Mouse (Mus musculus): ENCODE measurements around the gene Ptprt. TPM values are rescaled to one million over a fixed set of nuclear protein-coding genes. Genes with fewer than 3 reads are reported as not detected.
A peak's percentile ranks its signal among the peaks of the same experiment; 100 is the strongest.

Ptprt gene
- polyA plus RNA-seq, 1 experiment, result 0.39 TPM

GRCm38 (mm10) chr2:161668302-161668986, 992.5 kb downstream of the Ptprt start:
- H3K27ac ChIP-seq (ENCODE audit: insufficient read depth, low read depth, low read length), result no peak overlapping the region
- H3K4me1 ChIP-seq (ENCODE audit: control insufficient read depth, insufficient read depth, insufficient read length, low read length), result no peaks in the 10 kb centered on the region
- TF ChIP-seq POLR2A (IDR thresholded peaks at IDR 0.05; ENCODE audit: low read depth, low read length), result no peak
- no peak for TF ChIP-seq CTCF (IDR thresholded peaks at IDR 0.05; ENCODE audit: extremely low read depth, insufficient read length, insufficient replicate concordance, low read depth, low read length)
- no peaks in the 10 kb centered on the region for H3K36me3 ChIP-seq (ENCODE audit: control insufficient read depth, insufficient read depth, low read length)
- WGBS, result 81% methylated on average over 12 of the region's 12 CpGs
- H3K27me3 ChIP-seq (ENCODE audit: control insufficient read depth, insufficient read depth, low read length), result no peaks in the 10 kb centered on the region
- H3K4me3 ChIP-seq (ENCODE audit: low read depth, low read length), result no peak overlapping the region

DNA sequence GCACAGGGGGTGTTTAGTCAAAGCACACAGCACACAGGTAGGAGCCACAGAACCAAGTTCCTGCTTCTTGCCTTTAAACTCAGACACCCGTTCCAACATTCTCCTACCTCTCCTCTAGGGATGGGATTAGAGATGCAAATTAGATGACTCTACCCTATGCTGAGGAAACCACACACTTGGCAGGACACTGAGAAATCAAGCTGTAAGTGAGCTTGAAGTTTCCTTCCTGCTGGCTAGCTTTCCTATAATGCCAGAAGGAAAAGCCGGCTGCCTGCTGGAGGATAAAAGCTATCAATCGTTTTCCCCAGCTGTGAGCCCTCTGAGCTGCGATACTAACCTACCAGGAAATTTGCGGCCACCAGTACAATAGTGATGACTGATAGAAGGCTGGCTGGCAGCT, 999.0 kb downstream of the Ptprt start:
- no peak overlapping the region for H3K27ac ChIP-seq (ENCODE audit: insufficient read depth, low read depth, low read length)
- H3K36me3 ChIP-seq (ENCODE audit: control insufficient read depth, insufficient read depth, low read length), result no peaks in the 10 kb centered on the region
- H3K4me3 ChIP-seq (ENCODE audit: low read depth, low read length), result no peak overlapping the region
- WGBS, result 8% methylated on average over 5 of the region's 5 CpGs
- no peaks in the 10 kb centered on the region for H3K27me3 ChIP-seq (ENCODE audit: control insufficient read depth, insufficient read depth, low read length)
- no peak for TF ChIP-seq CTCF (IDR thresholded peaks at IDR 0.05; ENCODE audit: extremely low read depth, insufficient read length, insufficient replicate concordance, low read depth, low read length)
- no peak for TF ChIP-seq POLR2A (IDR thresholded peaks at IDR 0.05; ENCODE audit: low read depth, low read length)
- H3K4me1 ChIP-seq (ENCODE audit: control insufficient read depth, insufficient read depth, insufficient read length, low read length), result peaks cover 7% of the 10 kb centered on the region; the same call in 1 of the 2 replicates

DNA sequence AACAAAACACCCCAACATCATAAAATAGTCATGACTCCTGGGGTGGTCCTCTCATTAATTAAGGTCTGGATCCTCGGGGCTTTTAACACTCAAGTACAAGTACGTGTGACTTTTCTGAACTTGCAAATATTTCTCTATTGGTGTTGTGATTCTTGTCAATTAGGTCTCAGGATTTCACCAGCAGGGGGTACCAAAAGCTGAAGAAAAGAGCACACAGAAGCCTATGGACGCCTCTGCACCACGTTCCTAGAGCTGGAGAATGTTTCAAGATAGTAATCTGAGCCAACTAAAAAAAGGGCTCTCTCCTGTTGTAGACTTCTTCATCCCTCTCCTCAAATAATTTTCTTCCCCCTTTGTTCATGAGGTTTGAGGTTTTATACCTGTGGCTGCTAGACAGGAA, 1000.1 kb downstream of the Ptprt start:
- Histone ChIP-seq H3K27me3 (ENCODE audit: control insufficient read depth, insufficient read depth, low read length) (no peaks in the 10 kb centered on the region), H3K27ac (ENCODE audit: insufficient read depth, low read depth, low read length) (no peak overlapping the region), H3K4me1 (ENCODE audit: control insufficient read depth, insufficient read depth, insufficient read length, low read length) (peaks cover 11% of the 10 kb centered on the region), H3K4me3 (ENCODE audit: low read depth, low read length) (no peak overlapping the region), H3K36me3 (ENCODE audit: control insufficient read depth, insufficient read depth, low read length) (no peaks in the 10 kb centered on the region)
- 28% methylated on average over 4 of the region's 4 CpGs for WGBS
- TF ChIP-seq CTCF (IDR thresholded peaks at IDR 0.05; ENCODE audit: extremely low read depth, insufficient read length, insufficient replicate concordance, low read depth, low read length) (no peak), POLR2A (IDR thresholded peaks at IDR 0.05; ENCODE audit: low read depth, low read length) (no peak)

- Histone ChIP-seq H3K27ac (ENCODE audit: insufficient read depth, low read depth, low read length) (no peak overlapping the region), H3K4me1 (ENCODE audit: control insufficient read depth, insufficient read depth, insufficient read length, low read length) (peaks cover 9% of the 10 kb centered on the region), H3K4me3 (ENCODE audit: low read depth, low read length) (no peak overlapping the region), H3K36me3 (ENCODE audit: control insufficient read depth, insufficient read depth, low read length) (no peaks in the 10 kb centered on the region), H3K27me3 (ENCODE audit: control insufficient read depth, insufficient read depth, low read length) (no peaks in the 10 kb centered on the region)
- TF ChIP-seq CTCF (IDR thresholded peaks at IDR 0.05; ENCODE audit: extremely low read depth, insufficient read length, insufficient replicate concordance, low read depth, low read length), result no peak
- TF ChIP-seq POLR2A (IDR thresholded peaks at IDR 0.05; ENCODE audit: low read depth, low read length), result no peak
- 45% methylated on average over 4 of the region's 4 CpGs for WGBS
Observed at GRCm38 (mm10) chr2:161657046-161657445, 1003.9 kb downstream of the Ptprt start.

DNA sequence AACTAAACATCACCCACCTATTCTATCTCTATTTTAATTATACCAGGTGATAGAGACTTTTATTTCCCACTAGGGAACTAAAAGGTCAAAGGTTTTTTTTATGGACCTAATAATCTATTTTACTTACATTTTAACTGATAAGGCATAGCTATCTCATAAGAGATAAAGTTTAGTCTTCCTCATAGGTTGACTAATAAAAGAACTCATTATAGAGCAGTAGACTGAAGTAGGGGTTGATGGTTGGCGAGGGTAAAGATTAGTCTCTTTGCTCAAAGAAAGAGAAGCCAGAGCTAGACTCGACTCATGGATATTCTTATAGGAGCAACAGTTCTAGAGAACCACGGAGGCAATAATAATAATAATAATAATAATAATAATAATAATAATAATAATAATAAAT, 1004.3 kb downstream of the Ptprt start:
- Histone ChIP-seq H3K27me3 (ENCODE audit: control insufficient read depth, insufficient read depth, low read length) (no peaks in the 10 kb centered on the region), H3K36me3 (ENCODE audit: control insufficient read depth, insufficient read depth, low read length) (no peaks in the 10 kb centered on the region), H3K27ac (ENCODE audit: insufficient read depth, low read depth, low read length) (no peak overlapping the region), H3K4me1 (ENCODE audit: control insufficient read depth, insufficient read depth, insufficient read length, low read length) (peaks cover 8% of the 10 kb centered on the region), H3K4me3 (ENCODE audit: low read depth, low read length) (no peak overlapping the region)
- no peak for TF ChIP-seq CTCF (IDR thresholded peaks at IDR 0.05; ENCODE audit: extremely low read depth, insufficient read length, insufficient replicate concordance, low read depth, low read length)
- no peak for TF ChIP-seq POLR2A (IDR thresholded peaks at IDR 0.05; ENCODE audit: low read depth, low read length)
- 23% methylated on average over 3 of the region's 3 CpGs for WGBS

DNA sequence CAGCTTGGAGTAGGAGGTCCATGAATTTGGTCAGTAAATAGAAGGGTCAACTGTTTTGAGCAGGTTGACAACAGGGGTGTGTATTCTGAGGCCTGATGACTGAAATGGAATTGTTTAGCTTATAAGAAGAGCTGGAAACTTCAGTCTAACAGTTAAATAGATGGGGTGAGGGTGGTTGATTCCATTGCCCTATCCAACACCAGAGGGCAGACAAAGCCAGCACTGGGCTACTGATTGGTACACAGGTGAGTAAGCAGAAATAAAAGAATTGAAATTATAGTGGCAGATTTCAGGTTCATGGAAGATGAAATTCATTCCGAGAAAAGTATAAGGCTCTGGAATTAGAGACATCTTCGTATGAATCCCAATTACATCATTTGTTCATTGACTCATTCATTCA, 1020.1 kb downstream of the Ptprt start:
- no peaks in the 10 kb centered on the region for H3K4me1 ChIP-seq (ENCODE audit: control insufficient read depth, insufficient read depth, insufficient read length, low read length)
- no peak overlapping the region for H3K27ac ChIP-seq (ENCODE audit: insufficient read depth, low read depth, low read length)
- TF ChIP-seq CTCF (IDR thresholded peaks at IDR 0.05; ENCODE audit: extremely low read depth, insufficient read length, insufficient replicate concordance, low read depth, low read length) (peak; percentile 10; the same call in 1 of the 2 replicates), POLR2A (IDR thresholded peaks at IDR 0.05; ENCODE audit: low read depth, low read length) (no peak)
- no peaks in the 10 kb centered on the region for H3K27me3 ChIP-seq (ENCODE audit: control insufficient read depth, insufficient read depth, low read length)
- no peaks in the 10 kb centered on the region for H3K36me3 ChIP-seq (ENCODE audit: control insufficient read depth, insufficient read depth, low read length)
- 83% methylated on average over 2 of the region's 2 CpGs for WGBS
- H3K4me3 ChIP-seq (ENCODE audit: low read depth, low read length), result no peak overlapping the region

DNA sequence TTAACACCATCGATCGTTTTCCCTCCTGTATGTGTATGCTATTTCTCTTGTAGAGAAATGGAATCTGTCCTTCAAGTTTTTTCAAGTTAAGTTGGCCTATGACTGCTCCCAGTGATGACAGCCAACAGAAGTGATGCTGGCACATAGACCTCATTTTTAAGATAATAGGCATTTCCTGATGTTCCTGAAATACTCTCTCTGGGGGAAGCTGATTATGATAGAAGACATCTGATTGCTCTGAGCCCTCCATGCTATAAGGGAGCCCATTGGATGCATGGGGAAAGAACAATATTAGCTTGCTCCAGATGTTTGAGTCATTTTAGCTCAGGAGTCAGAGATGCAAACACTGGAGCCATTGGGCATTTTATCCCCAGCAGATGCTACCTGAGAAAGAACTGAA, 1026.9 kb downstream of the Ptprt start:
- 97% methylated on average over 2 of the region's 2 CpGs for WGBS
- Histone ChIP-seq H3K36me3 (ENCODE audit: control insufficient read depth, insufficient read depth, low read length) (no peaks in the 10 kb centered on the region), H3K4me1 (ENCODE audit: control insufficient read depth, insufficient read depth, insufficient read length, low read length) (no peaks in the 10 kb centered on the region), H3K27ac (ENCODE audit: insufficient read depth, low read depth, low read length) (no peak overlapping the region), H3K4me3 (ENCODE audit: low read depth, low read length) (no peak overlapping the region), H3K27me3 (ENCODE audit: control insufficient read depth, insufficient read depth, low read length) (no peaks in the 10 kb centered on the region)
- no peak for TF ChIP-seq CTCF (IDR thresholded peaks at IDR 0.05; ENCODE audit: extremely low read depth, insufficient read length, insufficient replicate concordance, low read depth, low read length)
- TF ChIP-seq POLR2A (IDR thresholded peaks at IDR 0.05; ENCODE audit: low read depth, low read length), result no peak
